Mouse (Mus musculus): ENCODE data around the gene Itpr1.

DNA sequence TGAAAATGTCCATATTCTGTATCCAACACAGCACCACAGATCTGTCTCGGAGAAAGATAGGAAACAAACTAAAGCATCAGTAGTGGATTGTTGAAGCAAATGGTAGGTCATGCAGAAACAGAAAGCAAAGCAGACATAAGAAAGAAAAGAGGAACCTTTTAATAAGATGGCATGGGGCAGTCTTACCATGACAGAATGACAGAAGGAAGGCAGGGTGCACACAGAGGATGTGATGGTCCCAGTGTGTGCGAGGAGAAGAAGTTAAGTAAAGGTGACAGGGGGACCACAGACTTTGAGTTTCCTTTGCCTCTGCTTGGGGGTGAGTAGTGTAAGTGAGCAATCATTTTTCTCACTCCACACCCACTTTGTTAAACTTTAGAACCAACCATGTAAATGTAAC is 33.8 kb upstream of the Itpr1 start:
- TF ChIP-seq CTCF (IDR thresholded peaks at IDR 0.05; ENCODE audit: extremely low read depth, insufficient read length, insufficient replicate concordance, low read depth, low read length): no peak
- no peak for TF ChIP-seq POLR2A (IDR thresholded peaks at IDR 0.05; ENCODE audit: low read depth, low read length)
